Mouse (Mus musculus) embryo, embryonic 11 days (tissue): ENCODE data around the gene Smim6.

Experiments
- DNase-seq: peaks from one replicate; pipeline ENCODE4 v3.0.0-alpha.2; 2015

Gene Smim6

GRCm38 (mm10) chr11:115901338-115902161 lies 10.3 kb upstream of the Smim6 start:
- no peak for DNase-seq

GRCm38 (mm10) chr11:115902177-115902576 lies 9.6 kb upstream of the Smim6 start:
- DNase-seq = no peak

GRCm38 (mm10) chr11:115902831-115903230 lies 9.0 kb upstream of the Smim6 start:
- DNase-seq = no peak

GRCm38 (mm10) chr11:115903384-115904230 lies 8.2 kb upstream of the Smim6 start:
- DNase-seq = peak; percentile 24

- DNase-seq = no peak
These were observed 7.4 kb upstream of the Smim6 start for GRCm38 (mm10) chr11:115904231-115904955.

GRCm38 (mm10) chr11:115904956-115905790 lies 6.6 kb upstream of the Smim6 start:
- DNase-seq = no peak

- no peak for DNase-seq
These were observed 5.7 kb upstream of the Smim6 start for GRCm38 (mm10) chr11:115906116-115906515.

- DNase-seq = no peak
These were observed 5.3 kb upstream of the Smim6 start for GRCm38 (mm10) chr11:115906521-115906920.

- no peak for DNase-seq
These were observed 669 bp upstream of the Smim6 start for GRCm38 (mm10) chr11:115911134-115911561.

GRCm38 (mm10) chr11:115916579-115916978 lies 4.8 kb downstream of the Smim6 start:
- no peak for DNase-seq

- no peak for DNase-seq
These were observed 6.8 kb downstream of the Smim6 start for GRCm38 (mm10) chr11:115918637-115919036.

- DNase-seq = no peak
These were observed 7.3 kb downstream of the Smim6 start for GRCm38 (mm10) chr11:115919073-115919472.

GRCm38 (mm10) chr11:115920110-115920818 lies 8.4 kb downstream of the Smim6 start:
- DNase-seq = peak; percentile 61

- DNase-seq = no peak
These were observed 10.2 kb downstream of the Smim6 start for GRCm38 (mm10) chr11:115921986-115922385.

GRCm38 (mm10) chr11:115929031-115929430 lies 17.2 kb downstream of the Smim6 start:
- DNase-seq = no peak

- no peak for DNase-seq
These were observed 18.0 kb downstream of the Smim6 start for GRCm38 (mm10) chr11:115929818-115930217.

GRCm38 (mm10) chr11:115931235-115931634 lies 19.4 kb downstream of the Smim6 start:
- no peak for DNase-seq

- DNase-seq = peak; percentile 99
These were observed 21.4 kb downstream of the Smim6 start, which contains the start of the genes Sap30bp and Recql5 for GRCm38 (mm10) chr11:115933108-115933746. Gene Sap30bp, plus strand, starts transcription at chr11:115933282. Gene Recql5, minus strand, starts transcription at chr11:115933477.

GRCm38 (mm10) chr11:115933747-115934110 lies 21.9 kb downstream of the Smim6 start:
- no peak for DNase-seq

- DNase-seq = peak; percentile 79
These were observed 28.0 kb downstream of the Smim6 start for GRCm38 (mm10) chr11:115939690-115940329.
